Mouse (Mus musculus): Measurements from ENCODE around the gene Avpr2.

- TF ChIP-seq CTCF (IDR thresholded peaks at IDR 0.05; ENCODE audit: borderline replicate concordance, extremely low read depth, insufficient read depth, insufficient read length) (no peak), POLR2A (IDR thresholded peaks at IDR 0.05; ENCODE audit: borderline replicate concordance, extremely low read depth, insufficient read depth, insufficient read length, poor library complexity, severe bottlenecking) (no peak)
Observed at GRCm38 (mm10) chrX:73869334-73869733, 22.6 kb upstream of the Avpr2 start.

Measured in brain, embryonic 14.5 days (tissue).